Mouse (Mus musculus) thymus, postnatal 0 days (tissue): Measurements from ENCODE around the gene Rgs9. TPM values are rescaled to one million over a fixed set of nuclear protein-coding genes. Genes with fewer than 3 reads are reported as not detected.
"Not testable (repeated sequence)": the region's sequence is repeated elsewhere in the genome, so short reads cannot be mapped to it uniquely, and the experiment has no call there.

Experiments used
- DNase-seq: peaks from one replicate; pipeline ENCODE4 v3.0.0-alpha.2; 2015; ENCODE audit warnings: low spot score
- polyA plus RNA-seq: library from polyadenylated mRNA; unstranded; fragments of >200 nt; fragmentation: Nextera tagmentation; extraction: Ambion mirVana; gene quantifications from 2 replicates; pipeline ENCODE4 v1.2.1, GENCODE M21; 2015

The Rgs9 gene
- polyA plus RNA-seq: 0.66 and 1.5 TPM in 2 replicates

GRCm38 (mm10) chr11:109297710-109298375, at the start of gene Rgs9:
Rgs9 (minus strand) TSS chr11:109298129.
- peak; percentile 93 for DNase-seq

- DNase-seq: peak; percentile 52
Observed at GRCm38 (mm10) chr11:109347242-109347959, 49.5 kb upstream of the Rgs9 start.

GRCm38 (mm10) chr11:109343991-109344599, 46.2 kb upstream of the Rgs9 start:
- DNase-seq: peak; percentile 21

DNA sequence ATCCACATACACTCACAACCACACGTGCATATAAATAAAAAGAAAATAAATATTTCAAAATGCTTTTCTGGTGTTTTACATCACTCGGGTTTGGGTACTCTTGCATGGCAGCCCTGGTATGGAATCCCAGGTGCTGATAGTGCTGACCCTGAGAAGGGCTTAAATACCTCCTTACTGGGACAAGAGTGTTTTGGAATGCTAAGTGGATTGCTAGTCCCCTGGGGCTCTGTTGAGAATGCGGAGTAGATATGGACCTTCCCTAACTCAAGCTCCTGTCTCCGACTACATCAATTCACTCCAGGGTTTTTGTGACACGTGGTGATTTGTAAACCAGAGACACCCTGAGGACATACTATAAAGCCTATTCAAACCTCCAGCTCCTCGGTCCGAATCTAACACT, 45.6 kb upstream of the Rgs9 start:
- DNase-seq: no peak

DNA sequence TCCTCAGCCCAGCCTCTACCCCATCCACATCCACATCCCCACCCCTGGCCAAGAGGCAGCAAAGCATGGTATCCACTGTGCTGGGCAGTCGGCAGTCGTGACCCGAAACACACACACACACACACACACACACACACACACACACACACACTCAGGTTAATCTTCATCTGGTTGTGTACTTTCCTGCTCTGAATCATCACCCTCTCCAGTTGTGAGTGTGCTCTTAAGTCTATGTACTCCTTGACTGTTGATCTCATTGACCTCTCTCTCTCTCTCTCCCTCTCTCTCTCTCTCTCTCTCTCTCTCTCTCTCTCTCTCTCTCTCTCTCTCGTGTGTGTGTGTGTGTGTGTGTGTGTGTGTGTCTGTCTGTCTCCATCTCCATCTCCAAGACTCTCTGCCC, 44.7 kb upstream of the Rgs9 start:
- DNase-seq: not testable (repeated sequence)

- DNase-seq: no peak
Observed at GRCm38 (mm10) chr11:109340541-109340940, 42.6 kb upstream of the Rgs9 start.

DNA sequence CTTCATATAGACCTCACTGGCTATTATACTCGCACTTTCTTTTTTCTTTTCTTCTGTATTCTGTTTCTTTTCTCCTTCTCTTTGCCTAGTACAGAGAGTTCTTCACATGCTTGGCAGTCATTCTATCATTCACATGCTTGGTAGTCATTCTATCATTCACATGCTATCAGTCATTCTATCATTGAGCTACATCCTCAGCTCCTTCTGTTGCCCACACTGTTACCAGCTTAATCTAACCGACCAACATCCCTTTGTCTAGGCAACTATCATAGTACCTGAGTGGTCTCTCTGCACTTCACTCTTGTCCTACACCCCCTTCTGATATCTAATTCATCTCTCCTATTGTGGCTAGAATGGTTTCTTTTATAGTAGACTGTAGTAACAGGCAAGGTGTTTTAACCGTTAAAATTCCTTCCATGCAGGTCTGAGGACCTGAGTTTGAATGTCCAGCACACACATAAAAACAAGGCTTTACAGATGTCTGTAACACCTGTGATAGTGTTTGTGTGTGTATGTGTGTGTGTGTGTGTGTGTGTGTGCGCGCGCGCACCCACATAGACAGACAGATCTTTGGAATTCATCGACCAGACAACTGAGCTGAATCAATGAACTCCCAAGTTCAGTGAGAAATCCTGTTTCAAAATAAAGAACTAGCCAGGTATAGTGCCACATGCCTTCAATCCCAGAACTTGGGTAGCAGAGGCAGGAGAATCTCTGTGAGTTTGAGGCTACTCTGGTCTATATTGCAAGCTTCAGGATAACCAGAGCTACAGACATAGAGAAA, 41.4 kb upstream of the Rgs9 start:
- no peak for DNase-seq

GRCm38 (mm10) chr11:109335890-109336289, 38.0 kb upstream of the Rgs9 start:
- DNase-seq: no peak

GRCm38 (mm10) chr11:109334773-109335172, 36.8 kb upstream of the Rgs9 start:
- no peak for DNase-seq

DNA sequence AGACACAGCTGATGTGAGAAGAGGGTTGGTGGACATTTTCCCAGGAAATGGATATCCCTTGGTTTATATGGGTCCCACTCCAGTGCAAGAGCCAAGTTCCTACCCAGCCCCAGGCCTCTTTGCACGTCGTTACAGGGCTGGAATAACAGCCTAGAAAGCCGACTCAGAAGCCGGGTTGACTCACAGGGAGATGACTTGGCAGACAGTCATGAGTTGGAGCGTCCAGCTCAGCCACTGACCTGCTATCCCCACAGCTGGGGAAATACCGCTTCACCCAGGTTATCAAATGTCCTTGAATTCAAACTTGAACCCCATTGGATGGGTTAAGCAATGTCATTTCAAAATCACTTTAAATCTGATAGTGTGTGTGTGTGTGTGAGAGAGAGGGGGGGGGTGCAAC, 34.8 kb upstream of the Rgs9 start:
- no peak for DNase-seq

- peak; percentile 97 for DNase-seq
Observed at GRCm38 (mm10) chr11:109331424-109331824, 33.5 kb upstream of the Rgs9 start.

GRCm38 (mm10) chr11:109330706-109331393, 32.9 kb upstream of the Rgs9 start:
- DNase-seq: no peak

DNA sequence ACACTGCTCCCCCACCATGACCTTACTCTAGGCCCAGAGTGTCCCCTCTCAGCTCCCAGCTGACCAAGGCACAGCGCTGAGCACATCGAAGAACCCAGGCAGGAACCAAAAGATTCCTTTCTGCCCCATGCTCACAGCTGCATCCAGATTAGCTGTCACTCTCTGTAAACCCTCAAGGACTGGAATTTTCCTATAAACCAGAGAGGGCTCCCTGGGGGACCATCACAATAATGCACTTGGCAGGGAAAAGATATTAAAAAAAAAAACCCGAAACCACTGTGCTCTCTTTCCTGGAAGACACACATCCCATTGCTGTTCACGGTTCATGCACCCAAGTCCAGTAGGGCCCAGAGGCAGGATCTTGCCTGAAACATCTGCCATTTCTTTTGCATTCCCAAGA, 31.4 kb upstream of the Rgs9 start:
- no peak for DNase-seq

GRCm38 (mm10) chr11:109327952-109328351, 30.0 kb upstream of the Rgs9 start:
- DNase-seq: no peak

- DNase-seq: no peak
Observed at GRCm38 (mm10) chr11:109327381-109327780, 29.5 kb upstream of the Rgs9 start.

DNA sequence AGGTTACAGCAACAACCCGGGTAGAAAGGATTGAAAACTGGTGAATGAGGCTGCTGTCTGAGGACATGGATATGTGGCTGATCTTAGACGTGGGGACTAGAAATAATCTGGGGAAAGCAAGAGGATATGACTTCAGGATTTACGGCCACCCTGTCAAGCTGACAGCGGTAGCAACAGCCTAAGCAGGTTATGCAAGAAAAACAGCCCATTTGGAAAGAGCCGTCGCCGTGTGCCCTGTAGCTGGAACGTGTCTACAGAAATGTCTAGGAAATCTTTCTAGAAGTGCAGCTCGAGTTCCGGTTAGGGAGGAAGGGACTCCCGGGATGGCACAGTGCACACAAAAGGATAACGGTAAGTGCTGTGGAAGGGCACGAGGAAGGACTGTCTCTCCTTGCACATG, 28.3 kb upstream of the Rgs9 start:
- DNase-seq: no peak

- no peak for DNase-seq
Observed at GRCm38 (mm10) chr11:109320361-109320933, 22.5 kb upstream of the Rgs9 start.

- no peak for DNase-seq
Observed at GRCm38 (mm10) chr11:109319946-109320345, 22.0 kb upstream of the Rgs9 start.

DNA sequence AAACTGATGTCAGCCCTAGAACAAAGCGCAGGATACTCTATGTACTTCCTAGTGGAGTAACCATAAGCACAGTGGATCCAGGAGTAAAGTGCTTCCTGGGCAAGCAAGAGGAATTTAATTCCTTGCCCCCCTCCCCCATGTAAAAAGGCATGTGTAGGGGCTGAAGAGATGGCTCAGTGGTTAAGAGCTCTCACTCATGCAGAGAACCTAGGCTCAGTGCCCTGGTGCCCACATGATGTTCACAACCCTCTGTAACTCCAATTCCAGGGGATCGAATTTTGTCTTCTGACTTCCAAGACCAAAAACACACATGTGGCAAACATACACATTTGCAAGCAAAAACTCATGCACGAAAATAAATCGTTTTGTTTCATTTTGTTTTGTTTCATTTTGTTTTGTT, 21.5 kb upstream of the Rgs9 start:
- no peak for DNase-seq

GRCm38 (mm10) chr11:109316921-109317320, 19.0 kb upstream of the Rgs9 start:
- peak; percentile 46 for DNase-seq
